Mouse (Mus musculus): ENCODE measurements around the gene Ubap2.

- TF ChIP-seq CTCF (IDR thresholded peaks at IDR 0.05; ENCODE audit: low read depth) (no peak), EP300 (IDR thresholded peaks at IDR 0.05; ENCODE audit: low read depth) (no peak)
Observed at GRCm38 (mm10) chr4:41295960-41296359, 21.0 kb upstream of the Ubap2 start.

All from heart, postnatal 0 days (tissue).